Mouse (Mus musculus) heart, embryonic 14.5 days (tissue): ENCODE measurements around the gene Slc39a11. TPM values are rescaled to one million over a fixed set of nuclear protein-coding genes. Genes with fewer than 3 reads are reported as not detected.

ENCODE experiments used
- ATAC-seq: fragments of 200-750 bp; cut with Nextera tagmentation; 2 replicates; pipeline ENCODE4 v1.8.0; 2017; ENCODE audit warnings: low read depth, moderate TSS enrichment; ENCODE audit not compliant: insufficient number of reproducible peaks, insufficient read depth, low FRiP score
- H3K27ac ChIP-seq, 2 experiments: fragments of 200-500 bp in 1 of 2; fragments of 300-500 bp in 1 of 2; sonication (generic) in 1 of 2; replicated peaks in 1 of 2; 2 replicates each; pipeline ENCODE4 v1.5.1; 2012 to 2014; ENCODE audit warnings: low read depth in 2 of 2, low read length in 2 of 2, control low read depth in 1 of 2, mild to moderate bottlenecking in 1 of 2, mixed read lengths in 1 of 2; ENCODE audit not compliant: control insufficient read depth in 1 of 2, insufficient read depth in 1 of 2
- H3K27me3 ChIP-seq: fragments of 300-500 bp; sonication (generic); 2 replicates; pipeline ENCODE4 v1.6.1; 2014; ENCODE audit warnings: mild to moderate bottlenecking, low read length, control low read depth; ENCODE audit not compliant: control insufficient read depth, insufficient read depth
- H3K36me3 ChIP-seq: fragments of 300-500 bp; sonication (generic); 2 replicates; pipeline ENCODE4 v1.6.1; 2014; ENCODE audit warnings: mild to moderate bottlenecking, control low read depth, low read length, mixed read lengths; ENCODE audit not compliant: control insufficient read depth, insufficient read depth
- H3K4me1 ChIP-seq, 2 experiments: fragments of 200-500 bp in 1 of 2; fragments of 300-500 bp in 1 of 2; sonication (generic) in 1 of 2; 2 replicates each; pipeline ENCODE4 v1.6.1; 2012 to 2014; ENCODE audit warnings: low read length in 2 of 2, control low read depth in 1 of 2, mixed read lengths in 1 of 2; ENCODE audit not compliant: control insufficient read depth in 2 of 2, insufficient read depth in 2 of 2
- H3K4me2 ChIP-seq: fragments of 300-500 bp; sonication (generic); 2 replicates; pipeline ENCODE4 v1.6.1; 2014; ENCODE audit warnings: mild to moderate bottlenecking, low read length
- H3K4me3 ChIP-seq, 2 experiments: fragments of 200-500 bp in 1 of 2; fragments of 300-500 bp in 1 of 2; sonication (generic) in 1 of 2; 2 replicates each; pipeline ENCODE4 v1.5.1; 2012 to 2014; ENCODE audit warnings: low read length in 2 of 2, mild to moderate bottlenecking in 2 of 2, control low read depth in 1 of 2, low read depth in 1 of 2, moderate library complexity in 1 of 2; ENCODE audit not compliant: control insufficient read depth in 1 of 2, insufficient read depth in 1 of 2
- H3K9ac ChIP-seq: fragments of 300-500 bp; sonication (generic); 2 replicates; pipeline ENCODE4 v1.6.1; 2014; ENCODE audit warnings: mild to moderate bottlenecking, low read length
- H3K9me3 ChIP-seq: fragments of 300-500 bp; sonication (generic); 2 replicates; pipeline ENCODE4 v1.6.1; 2016; ENCODE audit warnings: low read length, control low read depth; ENCODE audit not compliant: control insufficient read depth
- WGBS: fragments of 180-500 bp; shearing (Covaris S2); extraction: QIAGEN DNeasy Blood & Tissue Kit; methylation state at CpG from one replicate; pipeline ENCODE4 v1.1.7; 2014; 5-methylcytosine and 5-hydroxymethylcytosine counted together
- polyA plus RNA-seq: library from polyadenylated mRNA; unstranded; fragments of >200 nt; fragmentation: Nextera tagmentation; extraction: Ambion mirVana; gene quantifications from 2 replicates; pipeline ENCODE4 v1.2.1, GENCODE M21; 2014

The Slc39a11 gene
- polyA plus RNA-seq, 1 experiment from 2014 or later, result 13.6 TPM

GRCm38 (mm10) chr11:113619420-113620080 is 30.3 kb downstream of the Slc39a11 start:
- ATAC-seq, result no peak
- peaks cover 47% of the 10 kb centered on the region for H3K27me3 ChIP-seq
- WGBS, result 3% methylated on average over 31 of the region's 31 CpGs

DNA sequence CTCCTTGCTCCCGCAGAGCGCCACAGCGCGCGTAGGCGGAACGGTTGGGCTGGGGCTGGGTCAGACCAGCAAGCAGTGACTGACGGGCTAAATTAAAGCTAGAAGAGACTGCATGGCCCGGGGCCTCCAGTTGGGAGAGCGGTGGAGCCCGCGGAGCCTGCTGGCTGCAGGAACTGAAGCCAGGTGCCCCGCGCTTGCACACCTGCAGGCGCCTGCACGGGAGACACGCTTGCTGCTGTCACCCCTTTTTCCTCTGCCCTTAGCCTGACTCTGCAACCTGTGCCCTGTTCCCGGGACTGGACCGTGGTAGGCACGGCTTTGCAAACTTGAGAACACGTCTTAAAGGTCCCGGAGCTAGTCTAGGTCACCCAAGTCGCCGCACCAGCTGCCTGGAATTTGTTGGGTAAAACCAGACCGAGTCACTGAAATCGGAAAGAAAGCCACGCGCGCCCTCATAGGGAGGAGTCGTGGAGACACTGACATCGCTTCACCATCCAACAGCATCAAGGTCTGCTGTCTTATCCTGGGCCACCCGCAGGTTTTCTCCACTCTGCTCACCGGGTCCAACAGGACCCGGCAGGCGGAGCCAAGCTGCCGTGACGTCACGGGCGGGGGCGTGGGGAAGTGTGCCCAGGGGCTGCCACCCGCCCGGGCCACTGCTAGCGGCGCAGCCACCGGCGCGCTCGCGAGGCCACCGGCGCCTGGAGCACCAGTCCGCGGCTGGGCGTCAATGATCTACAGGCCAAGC is 31.0 kb downstream of the Slc39a11 start, which contains the start of gene Sstr2:
Sstr2 (plus strand) TSS at position 671 of the 748 bp plus-strand sequence.
- Histone ChIP-seq H3K27ac (no peak within 1 kb of the TSS), H3K27me3 (peaks cover 47% of the 10 kb centered on the region), H3K36me3 (no peaks in the 10 kb centered on the region), H3K9ac (peak within 1 kb of the TSS; percentile 61), H3K4me1 (peaks cover 9 to 14% of the 10 kb centered on the region in 2 experiments; a peak in 2 of 4 replicates), H3K9me3 (no peaks in the 10 kb centered on the region), H3K4me3 (peak within 1 kb of the TSS; percentile 44 to 46), H3K4me2 (peak within 1 kb of the TSS; percentile 88)
- WGBS, result under 1% methylated on average over 54 of the region's 54 CpGs
- ATAC-seq, result peak; percentile 47; the same call in 1 of the 2 replicates

More at GRCm38 (mm10) chr11:113619420-113620080, 30.3 kb downstream of the Slc39a11 start:
- Histone ChIP-seq H3K4me2 (peak overlapping the region; percentile 88), H3K4me1 (peaks cover 9 to 14% of the 10 kb centered on the region in 2 experiments; a peak in 2 of 4 replicates), H3K27ac (no peak overlapping the region), H3K9ac (peak overlapping the region; percentile 61), H3K36me3 (no peaks in the 10 kb centered on the region), H3K4me3 (peak overlapping the region; percentile 44 to 46), H3K9me3 (no peaks in the 10 kb centered on the region)

DNA sequence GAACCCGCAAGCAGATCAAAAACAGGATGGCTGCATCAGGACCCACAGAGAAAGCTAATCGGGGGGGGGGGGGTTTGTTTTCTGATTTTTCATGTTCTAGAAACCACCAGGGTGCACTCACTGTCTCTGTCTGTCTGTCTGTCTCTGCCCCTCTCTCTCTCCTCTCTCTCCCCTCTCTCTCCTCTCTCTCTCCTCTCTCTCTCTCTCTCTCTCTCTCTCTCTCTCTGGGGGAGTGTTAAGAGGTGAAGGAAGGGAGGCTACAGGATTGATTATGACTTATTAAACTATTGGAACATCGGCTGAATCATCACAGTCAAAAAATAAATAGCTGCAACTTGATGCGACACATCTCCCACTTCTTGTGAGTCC is 31.6 kb downstream of the Slc39a11 start:
- peak overlapping the region in 1 of 2 experiments; percentile 46; a peak in 3 of 4 replicates for H3K4me3 ChIP-seq
- no peak overlapping the region for H3K27ac ChIP-seq
- ATAC-seq, result no peak
- no peaks in the 10 kb centered on the region for H3K9me3 ChIP-seq
- H3K4me2 ChIP-seq, result peak overlapping the region; percentile 88
- 34% methylated on average over 4 of the region's 4 CpGs for WGBS
- H3K4me1 ChIP-seq, result peaks cover 9 to 14% of the 10 kb centered on the region in 2 experiments; a peak in 2 of 4 replicates
- H3K9ac ChIP-seq, result peak overlapping the region; percentile 61
- H3K36me3 ChIP-seq, result no peaks in the 10 kb centered on the region
- peaks cover 47% of the 10 kb centered on the region for H3K27me3 ChIP-seq

DNA sequence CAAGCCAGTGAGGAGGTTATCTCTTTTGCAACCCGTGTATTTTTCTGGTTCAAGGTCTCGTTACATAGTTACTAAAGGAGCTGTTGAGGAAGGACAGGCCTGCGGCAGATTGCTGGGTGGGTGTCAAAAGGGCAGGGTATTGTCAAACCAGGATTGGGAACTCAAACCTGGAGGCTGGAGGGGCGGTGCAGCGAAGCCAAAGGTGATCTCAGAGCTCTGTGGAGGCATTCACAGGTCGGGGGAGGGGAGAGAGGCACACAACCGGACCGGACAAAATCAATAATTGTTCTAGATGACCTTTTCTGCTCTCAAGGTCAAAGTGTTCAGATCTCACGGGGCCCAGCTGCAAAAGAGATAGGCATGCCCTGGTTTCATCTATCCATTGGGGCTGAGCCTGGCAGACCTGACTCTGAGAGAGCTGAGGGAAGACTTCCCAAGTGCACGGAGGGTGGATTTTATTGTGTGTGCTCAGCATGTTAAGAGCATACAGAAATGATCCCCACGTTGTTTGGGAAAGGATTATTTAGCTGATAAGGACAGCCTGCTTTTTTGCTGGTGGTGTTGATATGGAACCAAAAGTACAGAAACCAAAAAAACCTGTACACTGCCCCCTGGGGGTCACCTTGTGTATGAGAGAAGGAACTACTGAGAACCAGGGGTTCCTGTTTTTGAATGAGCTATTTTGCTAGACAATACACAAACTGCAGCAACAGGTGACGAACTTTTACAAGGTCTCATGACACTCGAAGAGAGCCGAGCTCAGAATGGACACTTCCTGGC is 32.6 kb downstream of the Slc39a11 start:
- H3K9ac ChIP-seq, result no peak overlapping the region
- no peak overlapping the region for H3K4me2 ChIP-seq
- 55% methylated on average over 14 of the region's 14 CpGs for WGBS
- no peak for ATAC-seq
- peaks cover 47% of the 10 kb centered on the region for H3K27me3 ChIP-seq
- no peaks in the 10 kb centered on the region for H3K9me3 ChIP-seq
- H3K27ac ChIP-seq, result no peak overlapping the region
- no peak overlapping the region for H3K4me3 ChIP-seq
- no peaks in the 10 kb centered on the region for H3K36me3 ChIP-seq
- H3K4me1 ChIP-seq, result peaks cover 9 to 14% of the 10 kb centered on the region in 2 experiments; a peak in 2 of 4 replicates

DNA sequence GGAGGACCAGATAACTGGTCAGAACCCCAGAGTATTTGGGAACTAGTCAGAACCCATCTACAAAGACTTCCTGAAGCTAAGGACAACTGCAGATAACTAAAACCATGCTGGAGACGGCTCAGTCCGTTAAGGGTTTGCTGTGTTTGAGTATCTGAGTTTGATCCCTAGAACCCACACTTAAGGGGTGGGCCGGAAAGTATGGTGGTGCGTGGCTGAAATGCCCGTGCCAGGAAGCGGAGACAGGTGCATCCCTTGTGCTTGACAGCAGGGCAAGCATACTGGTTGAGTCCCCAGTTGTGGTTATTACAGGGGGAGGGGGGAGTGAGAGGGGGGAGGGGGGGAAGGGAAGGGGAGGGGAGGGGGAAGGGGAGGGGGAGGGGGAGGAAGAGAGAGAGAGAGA is 35.4 kb downstream of the Slc39a11 start:
- peaks cover 21% of the 10 kb centered on the region for H3K27me3 ChIP-seq
- no peaks in the 10 kb centered on the region for H3K36me3 ChIP-seq
- H3K27ac ChIP-seq, result no peak overlapping the region
- H3K4me3 ChIP-seq, result no peak overlapping the region
- no peak for ATAC-seq
- no peak overlapping the region for H3K4me2 ChIP-seq
- peaks cover 8 to 16% of the 10 kb centered on the region in 2 experiments; a peak in 1 of 4 replicates for H3K4me1 ChIP-seq
- 74% methylated on average over 6 of the region's 6 CpGs for WGBS
- H3K9me3 ChIP-seq, result no peaks in the 10 kb centered on the region
- H3K9ac ChIP-seq, result no peak overlapping the region

DNA sequence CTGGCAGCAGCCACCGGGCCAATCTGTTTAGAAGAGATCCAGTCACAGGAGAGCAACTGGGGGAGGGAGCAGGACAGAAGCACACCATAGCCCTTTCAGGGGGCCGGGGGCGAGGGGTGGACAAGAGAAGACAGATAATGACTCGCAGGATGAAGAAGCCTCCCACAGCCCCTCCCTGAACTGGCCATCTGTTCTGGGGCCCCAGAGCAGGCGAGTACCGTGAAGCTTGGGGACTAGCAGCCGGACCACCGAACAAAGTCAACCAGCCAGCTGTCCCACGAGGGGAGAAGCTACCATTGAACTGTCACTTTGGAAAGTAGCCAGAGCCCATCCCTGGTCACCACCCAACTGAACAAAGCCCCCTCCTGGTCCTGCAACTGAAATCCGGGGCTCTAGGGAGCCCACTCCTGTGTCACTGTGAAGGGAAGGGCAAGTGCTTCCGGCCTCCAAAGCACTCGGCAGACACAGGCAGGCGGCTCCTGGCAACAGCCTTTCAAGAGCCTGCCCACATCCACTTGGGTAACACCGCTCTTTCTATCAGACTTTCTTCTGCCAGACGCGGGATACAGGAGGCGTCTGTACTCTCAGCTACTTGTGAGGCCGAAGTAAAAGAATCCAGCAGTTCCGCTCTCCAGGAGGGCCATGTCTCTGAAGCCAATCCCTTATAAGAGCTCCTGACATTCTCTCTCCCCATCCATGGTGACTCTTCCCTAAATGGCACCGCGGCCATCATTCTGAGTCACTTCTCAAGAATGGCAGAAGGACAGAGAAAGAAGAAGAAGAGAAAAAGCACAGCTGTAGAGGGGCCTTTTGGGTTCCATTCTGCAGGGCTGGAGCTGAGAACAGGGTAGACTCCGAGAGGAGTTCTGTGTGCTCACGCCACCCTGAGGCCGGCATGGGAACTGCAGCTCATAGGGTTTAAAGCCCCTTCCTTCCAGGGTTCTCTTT is 37.9 kb downstream of the Slc39a11 start:
- Histone ChIP-seq H3K9me3 (no peaks in the 10 kb centered on the region), H3K4me2 (peak overlapping the region; percentile 63), H3K4me1 (peaks cover 6% of the 10 kb centered on the region in 2 experiments; a peak in 1 of 4 replicates), H3K4me3 (peak overlapping the region; percentile 22), H3K9ac (peak overlapping the region; percentile 22; the same call in 1 of the 2 replicates), H3K27ac (no peak overlapping the region), H3K36me3 (no peaks in the 10 kb centered on the region), H3K27me3 (peaks cover 6% of the 10 kb centered on the region; the same call in 1 of the 2 replicates)
- 17% methylated on average over 24 of the region's 24 CpGs for WGBS
- ATAC-seq, result no peak
